Mouse (Mus musculus): ENCODE measurements at regions not wholly inside any gene's neighbourhood (a gene's known extent, or its start where the extent isn't known, plus 50 kb on each side); places are given as distances from the start of the nearest gene placed in this dataset.

GRCm38 (mm10) chr3:143599120-143599519 lies 605.9 kb downstream of the Lmo4 start:
- H3K9ac ChIP-seq (ENCODE audit: low read depth, low read length) = no peak overlapping the region
- no peak for DNase-seq (ENCODE audit: low spot score)
- no peak for ATAC-seq (ENCODE audit: low read depth)
- no peak overlapping the region for H3K4me3 ChIP-seq (ENCODE audit: low read depth, low read length)
- H3K4me1 ChIP-seq (ENCODE audit: control insufficient read depth, insufficient read depth, low read length) = peaks cover 10% of the 10 kb centered on the region; the same call in 1 of the 2 replicates
- no peaks in the 10 kb centered on the region for H3K27me3 ChIP-seq (replicated peaks; ENCODE audit: control insufficient read depth, insufficient read depth, low read length)
- no peak overlapping the region for H3K27ac ChIP-seq (replicated peaks; ENCODE audit: low read depth, low read length)
- no peaks in the 10 kb centered on the region for H3K9me3 ChIP-seq (ENCODE audit: control insufficient read depth, low read length)
- 56% methylated on average over 2 of the region's 2 CpGs for whole genome bisulfite sequencing
- no peak overlapping the region for H3K4me2 ChIP-seq (ENCODE audit: low read depth, low read length)
- H3K36me3 ChIP-seq (ENCODE audit: control insufficient read depth, insufficient read depth, low read length) = no peaks in the 10 kb centered on the region

GRCm38 (mm10) chr3:143596949-143597593 lies 607.9 kb downstream of the Lmo4 start:
- peaks cover 6% of the 10 kb centered on the region; the same call in 1 of the 2 replicates for H3K4me1 ChIP-seq (ENCODE audit: control insufficient read depth, insufficient read depth, low read length)
- DNase-seq (ENCODE audit: low spot score) (peak; percentile 29), ATAC-seq (ENCODE audit: low read depth) (no peak)
- H3K4me2 ChIP-seq (ENCODE audit: low read depth, low read length) = 0 out of 2 replicates have a peak overlapping the region, but pooled peaks have one; percentile 10
- no peak overlapping the region for H3K27ac ChIP-seq (replicated peaks; ENCODE audit: low read depth, low read length)
- WGBS = 19% methylated on average over 11 of the region's 11 CpGs
- H3K9me3 ChIP-seq (ENCODE audit: control insufficient read depth, low read length) = no peaks in the 10 kb centered on the region
- H3K9ac ChIP-seq (ENCODE audit: low read depth, low read length) = no peak overlapping the region
- H3K36me3 ChIP-seq (ENCODE audit: control insufficient read depth, insufficient read depth, low read length) = no peaks in the 10 kb centered on the region
- no peaks in the 10 kb centered on the region for H3K27me3 ChIP-seq (replicated peaks; ENCODE audit: control insufficient read depth, insufficient read depth, low read length)
- no peak overlapping the region for H3K4me3 ChIP-seq (ENCODE audit: low read depth, low read length)

GRCm38 (mm10) chr3:143596011-143596683 lies 608.9 kb downstream of the Lmo4 start:
- WGBS = 55% methylated on average over 5 of the region's 5 CpGs
- no peak for ATAC-seq (ENCODE audit: low read depth)
- H3K4me2 ChIP-seq (ENCODE audit: low read depth, low read length) = no peak overlapping the region
- H3K9ac ChIP-seq (ENCODE audit: low read depth, low read length) = no peak overlapping the region
- peak; percentile 32 for DNase-seq (ENCODE audit: low spot score)
- no peaks in the 10 kb centered on the region for H3K9me3 ChIP-seq (ENCODE audit: control insufficient read depth, low read length)
- no peak overlapping the region for H3K27ac ChIP-seq (replicated peaks; ENCODE audit: low read depth, low read length)
- H3K4me3 ChIP-seq (ENCODE audit: low read depth, low read length) = no peak overlapping the region
- H3K27me3 ChIP-seq (replicated peaks; ENCODE audit: control insufficient read depth, insufficient read depth, low read length) = no peaks in the 10 kb centered on the region
- H3K4me1 ChIP-seq (ENCODE audit: control insufficient read depth, insufficient read depth, low read length) = peaks cover 6% of the 10 kb centered on the region; the same call in 1 of the 2 replicates
- no peaks in the 10 kb centered on the region for H3K36me3 ChIP-seq (ENCODE audit: control insufficient read depth, insufficient read depth, low read length)

- ATAC-seq (ENCODE audit: low read depth) (no peak), DNase-seq (ENCODE audit: low spot score) (no peak)
- Histone ChIP-seq H3K27me3 (replicated peaks; ENCODE audit: control insufficient read depth, insufficient read depth, low read length) (no peaks in the 10 kb centered on the region), H3K4me1 (ENCODE audit: control insufficient read depth, insufficient read depth, low read length) (peaks cover 6% of the 10 kb centered on the region; the same call in 1 of the 2 replicates), H3K4me2 (ENCODE audit: low read depth, low read length) (no peak overlapping the region), H3K9me3 (ENCODE audit: control insufficient read depth, low read length) (no peaks in the 10 kb centered on the region), H3K36me3 (ENCODE audit: control insufficient read depth, insufficient read depth, low read length) (no peaks in the 10 kb centered on the region), H3K4me3 (ENCODE audit: low read depth, low read length) (no peak overlapping the region), H3K27ac (replicated peaks; ENCODE audit: low read depth, low read length) (no peak overlapping the region), H3K9ac (ENCODE audit: low read depth, low read length) (no peak overlapping the region)
- 66% methylated on average over 2 of the region's 2 CpGs for WGBS
Observed at GRCm38 (mm10) chr3:143595081-143595480, 609.9 kb downstream of the Lmo4 start.

GRCm38 (mm10) chr3:143594676-143595075 lies 610.3 kb downstream of the Lmo4 start:
- Histone ChIP-seq H3K36me3 (ENCODE audit: control insufficient read depth, insufficient read depth, low read length) (no peaks in the 10 kb centered on the region), H3K9ac (ENCODE audit: low read depth, low read length) (no peak overlapping the region), H3K27ac (replicated peaks; ENCODE audit: low read depth, low read length) (no peak overlapping the region), H3K9me3 (ENCODE audit: control insufficient read depth, low read length) (no peaks in the 10 kb centered on the region), H3K4me2 (ENCODE audit: low read depth, low read length) (no peak overlapping the region), H3K4me3 (ENCODE audit: low read depth, low read length) (no peak overlapping the region), H3K27me3 (replicated peaks; ENCODE audit: control insufficient read depth, insufficient read depth, low read length) (no peaks in the 10 kb centered on the region), H3K4me1 (ENCODE audit: control insufficient read depth, insufficient read depth, low read length) (peaks cover 6% of the 10 kb centered on the region; the same call in 1 of the 2 replicates)
- WGBS = 73% methylated on average over 7 of the region's 7 CpGs
- ATAC-seq (ENCODE audit: low read depth) = no peak
- no peak for DNase-seq (ENCODE audit: low spot score)

- Histone ChIP-seq H3K27me3 (replicated peaks; ENCODE audit: control insufficient read depth, insufficient read depth, low read length) (no peaks in the 10 kb centered on the region), H3K4me3 (ENCODE audit: low read depth, low read length) (no peak overlapping the region), H3K36me3 (ENCODE audit: control insufficient read depth, insufficient read depth, low read length) (no peaks in the 10 kb centered on the region), H3K9me3 (ENCODE audit: control insufficient read depth, low read length) (no peaks in the 10 kb centered on the region), H3K4me2 (ENCODE audit: low read depth, low read length) (no peak overlapping the region), H3K9ac (ENCODE audit: low read depth, low read length) (no peak overlapping the region), H3K27ac (replicated peaks; ENCODE audit: low read depth, low read length) (no peak overlapping the region), H3K4me1 (ENCODE audit: control insufficient read depth, insufficient read depth, low read length) (no peaks in the 10 kb centered on the region)
- whole genome bisulfite sequencing = 79% methylated on average over 5 of the region's 5 CpGs
- DNase-seq (ENCODE audit: low spot score) (no peak), ATAC-seq (ENCODE audit: low read depth) (no peak)
Observed at GRCm38 (mm10) chr3:143586653-143587052, 618.4 kb downstream of the Lmo4 start.

GRCm38 (mm10) chr3:143584692-143585603 lies 620.1 kb downstream of the Lmo4 start:
- H3K27ac ChIP-seq (replicated peaks; ENCODE audit: low read depth, low read length) = no peak overlapping the region
- no peak overlapping the region for H3K4me2 ChIP-seq (ENCODE audit: low read depth, low read length)
- no peak overlapping the region for H3K4me3 ChIP-seq (ENCODE audit: low read depth, low read length)
- WGBS = 84% methylated on average over 6 of the region's 6 CpGs
- no peaks in the 10 kb centered on the region for H3K4me1 ChIP-seq (ENCODE audit: control insufficient read depth, insufficient read depth, low read length)
- H3K36me3 ChIP-seq (ENCODE audit: control insufficient read depth, insufficient read depth, low read length) = no peaks in the 10 kb centered on the region
- no peak for ATAC-seq (ENCODE audit: low read depth)
- H3K9me3 ChIP-seq (ENCODE audit: control insufficient read depth, low read length) = no peaks in the 10 kb centered on the region
- no peak for DNase-seq (ENCODE audit: low spot score)
- H3K27me3 ChIP-seq (replicated peaks; ENCODE audit: control insufficient read depth, insufficient read depth, low read length) = no peaks in the 10 kb centered on the region
- no peak overlapping the region for H3K9ac ChIP-seq (ENCODE audit: low read depth, low read length)

- Histone ChIP-seq H3K27ac (replicated peaks; ENCODE audit: low read depth, low read length) (no peak overlapping the region), H3K36me3 (ENCODE audit: control insufficient read depth, insufficient read depth, low read length) (no peaks in the 10 kb centered on the region), H3K4me3 (ENCODE audit: low read depth, low read length) (no peak overlapping the region), H3K9ac (ENCODE audit: low read depth, low read length) (no peak overlapping the region), H3K4me1 (ENCODE audit: control insufficient read depth, insufficient read depth, low read length) (no peaks in the 10 kb centered on the region), H3K27me3 (replicated peaks; ENCODE audit: control insufficient read depth, insufficient read depth, low read length) (no peaks in the 10 kb centered on the region), H3K4me2 (ENCODE audit: low read depth, low read length) (no peak overlapping the region), H3K9me3 (ENCODE audit: control insufficient read depth, low read length) (no peaks in the 10 kb centered on the region)
- WGBS = 60% methylated on average over 7 of the region's 7 CpGs
- no peak for ATAC-seq (ENCODE audit: low read depth)
- DNase-seq (ENCODE audit: low spot score) = no peak
Observed at GRCm38 (mm10) chr3:143576338-143577007, 628.5 kb downstream of the Lmo4 start.

All from embryonic facial prominence, embryonic 14.5 days (tissue).